Mouse (Mus musculus) CH12.LX (cell line): ENCODE results near the gene Atf4. TPM values are rescaled to one million over a fixed set of nuclear protein-coding genes. Genes with fewer than 3 reads are reported as not detected.

ENCODE experiments used
- DNase-seq: peaks from one replicate; pipeline ENCODE4 v3.0.0-alpha.2; 2013; ENCODE audit errors: extremely low read depth
- H3K27ac ChIP-seq: 2 replicates; pipeline ENCODE4 v1.5.1; 2012; ENCODE audit warnings: low read depth, mild to moderate bottlenecking, control low read depth, moderate library complexity; ENCODE audit not compliant: insufficient read depth
- H3K27me3 ChIP-seq: replicated peaks from 2 replicates; pipeline ENCODE3; 2012; ENCODE audit warnings: inconsistent platforms
- H3K36me3 ChIP-seq, 2 experiments: replicated peaks in 1 of 2; 2 replicates each; pipeline versions ENCODE3 to v1.6.1; 2012; ENCODE audit warnings: inconsistent platforms in 1 of 2, low read length in 1 of 2, mild to moderate bottlenecking in 1 of 2, mixed read lengths in 1 of 2, moderate library complexity in 1 of 2; ENCODE audit not compliant: control insufficient read depth in 1 of 2, insufficient read depth in 1 of 2
- H3K4me1 ChIP-seq, 2 experiments: 2 replicates each; pipeline ENCODE4 v1.6.1; 2012; ENCODE audit warnings: inconsistent platforms in 1 of 2, moderate library complexity in 1 of 2; ENCODE audit not compliant: insufficient read depth in 2 of 2, control insufficient read depth in 1 of 2
- H3K4me2 ChIP-seq: 2 replicates; pipeline ENCODE4 v1.6.1; 2012; ENCODE audit warnings: low read depth, mild to moderate bottlenecking, control low read depth; ENCODE audit not compliant: poor library complexity, insufficient read depth, severe bottlenecking
- H3K4me3 ChIP-seq, 3 experiments: fragments of 150-350 bp in 1 of 3; sonication (generic) in 1 of 3; replicated peaks in 1 of 3; 2 replicates each; pipeline versions ENCODE3 to v1.5.1; 2011 to 2012; ENCODE audit warnings: low read depth in 2 of 3, low read length in 2 of 3, mild to moderate bottlenecking in 2 of 3, moderate library complexity in 2 of 3, control low read depth in 1 of 3, improper control_type of control experiment in 1 of 3, inconsistent platforms in 1 of 3, mixed read lengths in 1 of 3; ENCODE audit not compliant: poor library complexity in 1 of 3
- H3K79me2 ChIP-seq: replicated peaks from 2 replicates; pipeline ENCODE4 v1.6.1; 2012; ENCODE audit warnings: mild to moderate bottlenecking, moderate library complexity; ENCODE audit not compliant: control insufficient read depth, poor library complexity, insufficient read depth, severe bottlenecking; ENCODE audit errors: extremely low read depth
- H3K9ac ChIP-seq: 2 replicates; pipeline ENCODE4 v1.6.1; 2012; ENCODE audit warnings: low read depth, mild to moderate bottlenecking, control low read depth, moderate library complexity; ENCODE audit not compliant: insufficient read depth
- H3K9me3 ChIP-seq: replicated peaks from 2 replicates; pipeline ENCODE3; 2012; ENCODE audit warnings: low read length, inconsistent platforms, mixed read lengths
- BHLHE40 ChIP-seq: IDR thresholded peaks from 2 replicates; pipeline ENCODE4 v1.6.1; 2011; ENCODE audit warnings: mild to moderate bottlenecking, low read depth, low read length, improper control_type of control experiment
- CTCF ChIP-seq, 2 experiments: IDR thresholded peaks in 1 of 2; conservative IDR thresholded peaks in 1 of 2; 2 replicates each; pipeline ENCODE4 v1.5.1; 2011 to 2012; ENCODE audit warnings: low read depth in 2 of 2, low read length in 2 of 2, improper control_type of control experiment in 1 of 2, inconsistent platforms in 1 of 2, mild to moderate bottlenecking in 1 of 2, moderate library complexity in 1 of 2
- E2F4 ChIP-seq: IDR thresholded peaks from 2 replicates; pipeline ENCODE4 v1.6.1; 2011; ENCODE audit warnings: low read depth, low read length, improper control_type of control experiment; ENCODE audit not compliant: insufficient replicate concordance
- EP300 ChIP-seq: IDR thresholded peaks from 2 replicates; pipeline ENCODE4 v1.6.1; 2011; ENCODE audit warnings: low read length, improper control_type of control experiment
- ETS1 ChIP-seq: conservative IDR thresholded peaks from 2 replicates; pipeline ENCODE4 v1.6.1; 2012; ENCODE audit warnings: low read depth, mild to moderate bottlenecking, inconsistent platforms, low read length, improper control_type of control experiment, moderate library complexity
- JUN ChIP-seq: IDR thresholded peaks from 2 replicates; pipeline ENCODE4 v1.6.1; 2011; ENCODE audit warnings: low read depth, mild to moderate bottlenecking, low read length, improper control_type of control experiment, moderate library complexity; ENCODE audit not compliant: insufficient read depth
- JUND ChIP-seq: conservative IDR thresholded peaks from 2 replicates; pipeline ENCODE4 v1.6.1; 2011; ENCODE audit warnings: low read depth, low read length, improper control_type of control experiment
- MAFK ChIP-seq: IDR thresholded peaks from 2 replicates; pipeline ENCODE4 v1.6.1; 2011; ENCODE audit warnings: low read length, improper control_type of control experiment; ENCODE audit not compliant: insufficient replicate concordance
- MAX ChIP-seq: IDR thresholded peaks from 2 replicates; pipeline ENCODE4 v1.6.1; 2011; ENCODE audit warnings: low read length, improper control_type of control experiment
- MYC ChIP-seq: IDR thresholded peaks from 2 replicates; pipeline ENCODE4 v1.6.1; 2011; ENCODE audit warnings: low read depth, mild to moderate bottlenecking, improper control_type of control experiment, low read length
- NELFE ChIP-seq: IDR thresholded peaks from 2 replicates; pipeline ENCODE4 v1.6.1; 2011; ENCODE audit warnings: low read depth, low read length, improper control_type of control experiment
- POLR2A ChIP-seq: IDR thresholded peaks from 2 replicates; pipeline ENCODE4 v1.6.1; 2011; ENCODE audit warnings: low read depth, mild to moderate bottlenecking, improper control_type of control experiment, low read length
- POLR2AphosphoS2 ChIP-seq: IDR thresholded peaks from 2 replicates; pipeline ENCODE4 v1.6.1; 2011; ENCODE audit warnings: low read depth, low read length, improper control_type of control experiment
- RAD21 ChIP-seq: IDR thresholded peaks from 2 replicates; pipeline ENCODE4 v1.6.1; 2011; ENCODE audit warnings: low read depth, mild to moderate bottlenecking, low read length, improper control_type of control experiment, moderate library complexity
- SMC3 ChIP-seq: IDR thresholded peaks from 2 replicates; pipeline ENCODE4 v1.6.1; 2011; ENCODE audit warnings: low read depth, low read length, improper control_type of control experiment
- TBP ChIP-seq: conservative IDR thresholded peaks from 2 replicates; pipeline ENCODE4 v1.6.1; 2011; ENCODE audit warnings: low read depth, low read length, improper control_type of control experiment
- UBTF ChIP-seq: IDR thresholded peaks from 2 replicates; pipeline ENCODE4 v1.6.1; 2012; ENCODE audit warnings: low read depth, mild to moderate bottlenecking, inconsistent platforms, low read length, improper control_type of control experiment, moderate library complexity
- ZC3H11A ChIP-seq: IDR thresholded peaks from 2 replicates; pipeline ENCODE4 v1.6.1; 2012; ENCODE audit warnings: low read depth, mild to moderate bottlenecking, inconsistent platforms, low read length, improper control_type of control experiment
- ZKSCAN1 ChIP-seq: IDR thresholded peaks from 2 replicates; pipeline ENCODE4 v1.6.1; 2012; ENCODE audit warnings: low read depth, inconsistent platforms, low read length, improper control_type of control experiment, borderline replicate concordance
- ZNF384 ChIP-seq: IDR thresholded peaks from 2 replicates; pipeline ENCODE4 v1.6.1; 2012; ENCODE audit warnings: low read depth, low read length, improper control_type of control experiment, inconsistent platforms
- dilution Hi-C: fragments of 300-500 bp; cut with MboI; formaldehyde crosslinking; loops from 2 replicates; pipeline ENCODE4 v1.14.3; 2020; ENCODE audit warnings: low sequenced_read_pairs; ENCODE audit not compliant: extremely low pct_unique_long_range_greater_than_20kb, extremely low pct_ligation_motif_present
- in situ Hi-C: fragments of 300-500 bp; cut with MboI; formaldehyde crosslinking; loops from 3 replicates; pipeline ENCODE4 v1.14.3; 2019; ENCODE audit warnings: low sequenced_read_pairs, low pct_ligation_motif_present, low pct_unique_long_range_greater_than_20kb, mixed read lengths
- polyA plus RNA-seq: library from polyadenylated mRNA; unstranded; fragments of >175 nt; gene quantifications from 2 replicates; pipeline ENCODE4 v1.2.1, GENCODE M21; 2012; ENCODE audit warnings: low read depth; ENCODE audit not compliant: insufficient read length
- total RNA-seq, 2 experiments: library from RNA; depleted of rRNA; stranded (reverse); fragments of 300-350 nt in 1 of 2; fragments of >200 nt in 1 of 2; gene quantifications; 2 replicates each; pipeline ENCODE4 v1.2.3; 2012 to 2014

Atf4 gene
- total and polyA plus RNA-seq, 3 experiments = 357 to 819 (median 486) TPM

- Histone ChIP-seq H3K4me1 (peaks cover 15 to 40% of the 10 kb centered on the region in 2 experiments), H3K4me3 (no peak overlapping the region), H3K9ac (no peak overlapping the region), H3K36me3 (peaks cover 47 to 68% of the 10 kb centered on the region in 2 experiments), H3K79me2 (peaks cover 33% of the 10 kb centered on the region), H3K27me3 (no peaks in the 10 kb centered on the region), H3K4me2 (no peak overlapping the region), H3K9me3 (no peaks in the 10 kb centered on the region), H3K27ac (peak overlapping the region; percentile 23; the same call in 1 of the 2 replicates)
- TF ChIP-seq TBP (no peak), POLR2AphosphoS2 (no peak), UBTF (no peak), JUND (no peak), ZC3H11A (no peak), E2F4 (no peak), JUN (no peak), ETS1 (no peak), ZNF384 (no peak), EP300 (no peak), MAFK (no peak), RAD21 (no peak), BHLHE40 (no peak), CTCF (conservative IDR thresholded peaks at IDR 0.05 in 1 of 2, IDR thresholded peaks at IDR 0.05 in 1 of 2; ENCODE audit: low read depth in 2 of 2, low read length in 2 of 2) (no peak), POLR2A (no peak), ZKSCAN1 (no peak)
- dilution Hi-C loops = no loop called here
- DNase-seq = no peak
- in situ Hi-C loops = loop anchor here (5.0 to 25.0 kb wide), 3 partner anchors 42 to 703 kb away; no protein-coding TSS in a partner anchor
These were observed 4.5 kb downstream of the Atf4 start for GRCm38 (mm10) chr15:80259406-80260045.

DNA sequence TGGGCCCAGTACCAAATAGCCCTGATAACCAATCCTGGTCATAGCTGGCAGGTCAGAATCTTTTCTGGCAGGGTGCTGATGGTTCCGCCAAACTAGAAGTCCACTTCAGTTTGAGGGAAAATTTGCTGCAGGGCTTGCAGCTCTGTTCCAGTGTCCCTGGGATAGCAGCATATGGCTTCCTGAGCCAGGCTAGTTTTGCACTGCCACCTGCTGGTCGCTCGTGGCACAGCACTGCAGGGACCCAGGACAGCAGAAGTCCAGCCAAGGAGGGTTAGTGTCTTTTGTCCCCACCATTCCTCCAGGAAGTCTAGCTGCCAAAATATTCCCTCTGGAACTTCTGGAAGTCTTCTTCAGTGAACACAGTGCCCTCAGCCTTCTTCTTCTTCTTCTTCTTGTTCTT, 5.7 kb downstream of the Atf4 start:
- peak; percentile 69 for DNase-seq
- in situ Hi-C loops = loop anchor here (10.0 to 25.0 kb wide), 2 partner anchors 374 to 702 kb away; no protein-coding TSS in a partner anchor
- peaks cover 47 to 68% of the 10 kb centered on the region in 2 experiments for H3K36me3 ChIP-seq

More for the DNA sequence above, 5.7 kb downstream of the Atf4 start:
- Histone ChIP-seq H3K79me2 (peaks cover 31% of the 10 kb centered on the region), H3K4me3 (no peak overlapping the region), H3K4me2 (no peak overlapping the region)
- TF ChIP-seq ZKSCAN1 (no peak), MAX (0 out of 2 replicates have a peak, but pooled peaks have one; percentile 35), SMC3 (peak; percentile 73), RAD21 (peak; percentile 70), JUN (no peak), MAFK (no peak), CTCF (conservative IDR thresholded peaks at IDR 0.05 in 1 of 2, IDR thresholded peaks at IDR 0.05 in 1 of 2; ENCODE audit: low read depth in 2 of 2, low read length in 2 of 2) (peak; percentile 90 to 96), NELFE (peak; percentile 22; the same call in 1 of the 2 replicates), MYC (peak; percentile 62; the same call in 1 of the 2 replicates), JUND (no peak)
- TF ChIP-seq, all 38 proteins: peak for 6
- Histone ChIP-seq H3K27ac (no peak overlapping the region), H3K9ac (no peak overlapping the region), H3K9me3 (no peaks in the 10 kb centered on the region), H3K4me1 (peaks cover 15 to 42% of the 10 kb centered on the region in 2 experiments), H3K27me3 (no peaks in the 10 kb centered on the region)
- dilution Hi-C loops = no loop called here
